Mouse (Mus musculus): ENCODE results near the gene Gatc. TPM values are rescaled to one million over a fixed set of nuclear protein-coding genes. Genes with fewer than 3 reads are reported as not detected.

The Gatc gene
- total RNA-seq, 2 experiments from 2014 or later = 19.1 to 20.3 TPM

- DNase-seq (ENCODE audit: low spot score in 2 of 2) = no peak
These were observed 46.8 kb downstream of the Gatc start for GRCm38 (mm10) chr5:115294173-115294572.

- no peak for DNase-seq (ENCODE audit: low spot score in 2 of 2)
These were observed 56.2 kb downstream of the Gatc start for GRCm38 (mm10) chr5:115284735-115285134.

Other genes with a start within 250 kb of the Gatc start
- under 1 TPM in 1 of 2 experiments, not detected in 1; 0.73 TPM for gene Gm10401, start 242.9 kb downstream of the Gatc start, total RNA-seq (2021)
- gene Acads, start 221.8 kb downstream of the Gatc start, total RNA-seq (2021) = 100 to 1,000 TPM; 166 to 191 TPM
- gene Unc119b, start 206.2 kb downstream of the Gatc start, total RNA-seq (2021) = 10 to 100 TPM; 35.1 to 39.1 TPM
- 100 to 1,000 TPM; 208 to 242 TPM for gene Mlec, start 183.0 kb downstream of the Gatc start, total RNA-seq (2021)
- gene Cabp1, start 146.8 kb downstream of the Gatc start, total RNA-seq (2021) = 1 to 10 TPM; 4.5 to 5.0 TPM
- 10 to 100 TPM; 45.9 to 46.8 TPM for gene Pop5, start 105.3 kb downstream of the Gatc start, total RNA-seq (2021)
- gene Rnf10, start 68.3 kb downstream of the Gatc start, total RNA-seq (2021) = 100 to 1,000 TPM; 214 to 224 TPM
- 10 to 100 TPM; 54.4 to 59.8 TPM for gene Coq5, start 61.5 kb downstream of the Gatc start, total RNA-seq (2021)
- gene Dynll1, start 40.2 kb downstream of the Gatc start, total RNA-seq (2021) = 100 to 1,000 TPM; 219 to 273 TPM
- 10 to 100 TPM; 83.9 to 87.4 TPM for gene Srsf9, start 14.0 kb downstream of the Gatc start, total RNA-seq (2021)
- 10 to 100 TPM; 35.1 to 39.6 TPM for gene Triap1, start within 50 bp of the Gatc start, total RNA-seq (2021)
- 100 to 1,000 TPM; 720 to 752 TPM for gene Cox6a1, start 7.8 kb upstream of the Gatc start, total RNA-seq (2021)
- 10 to 100 TPM; 27.0 to 33.2 TPM for gene Msi1, start 88.4 kb upstream of the Gatc start, total RNA-seq (2021)
- 10 to 100 TPM in 1 of 2 experiments, not detected in 1; 13.7 TPM for gene Pla2g1b, start 125.1 kb upstream of the Gatc start, total RNA-seq (2021)
- gene Sirt4, start 143.5 kb upstream of the Gatc start, total RNA-seq (2021) = 10 to 100 TPM; 29.9 to 31.3 TPM
- 10 to 100 TPM; 77.6 to 82.4 TPM for gene Pxn, start 165.5 kb upstream of the Gatc start, total RNA-seq (2021)
- gene Rplp0, start 218.3 kb upstream of the Gatc start, total RNA-seq (2021) = 1,000 to 10,000 TPM; 1,094 to 1,122 TPM
- 10 to 100 TPM; 83.5 to 87.5 TPM for gene Gcn1l1, start 224.1 kb upstream of the Gatc start, total RNA-seq (2021)